Mouse (Mus musculus): ENCODE measurements around the gene Amotl2. TPM values are rescaled to one million over a fixed set of nuclear protein-coding genes. Genes with fewer than 3 reads are reported as not detected.

Amotl2 gene
- polyA plus RNA-seq, 1 experiment from 2014 or later: 77.7 TPM

DNA sequence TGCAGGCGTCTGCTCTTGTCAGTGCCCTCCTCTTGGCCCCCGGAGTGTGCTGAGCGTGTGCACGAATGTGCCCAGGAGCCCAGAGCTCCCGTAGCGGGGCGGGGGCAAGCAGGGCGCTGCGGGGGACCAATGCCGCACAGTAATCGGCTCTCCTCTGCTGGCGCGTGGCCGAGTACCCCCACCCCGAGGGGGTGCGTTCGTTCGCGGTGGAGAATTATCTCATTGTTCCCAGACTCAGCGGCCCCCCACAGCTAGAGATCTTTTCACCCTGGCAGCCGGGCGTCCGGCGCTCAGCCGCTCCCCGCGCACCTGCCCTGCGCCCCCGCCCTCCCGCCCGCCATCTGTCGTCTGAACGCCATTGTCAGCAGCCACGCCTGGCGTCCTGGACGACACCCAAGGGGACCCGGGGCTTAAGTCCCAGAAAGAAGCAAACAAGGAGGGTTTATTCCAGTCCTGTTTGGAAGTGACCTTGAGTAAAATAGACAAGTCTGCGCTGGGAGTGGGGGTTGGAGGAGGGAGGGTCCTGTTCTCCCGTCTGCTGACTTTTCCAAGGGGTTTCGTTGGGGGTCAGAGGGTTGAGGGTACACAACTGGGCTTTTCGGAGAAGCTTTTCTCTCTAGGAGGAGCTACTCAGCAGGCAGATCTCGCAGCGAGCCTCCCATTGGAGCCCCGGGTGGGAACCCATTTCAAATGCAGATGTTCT lies 26.4 kb upstream of the Amotl2 start:
- H3K9me3 ChIP-seq (ENCODE audit: control insufficient read depth, low read length): no peaks in the 10 kb centered on the region
- H3K4me2 ChIP-seq (ENCODE audit: low read length): peak overlapping the region; percentile 78
- peak; percentile 90 for ATAC-seq (ENCODE audit: low FRiP score, low TSS enrichment)
- H3K27me3 ChIP-seq (ENCODE audit: control insufficient read depth, insufficient read depth, low read length): no peaks in the 10 kb centered on the region
- H3K9ac ChIP-seq (replicated peaks; ENCODE audit: low read length): peak overlapping the region; percentile 74
- peak; percentile 92 for DNase-seq
- H3K4me3 ChIP-seq (replicated peaks; ENCODE audit: low read depth, low read length): peak overlapping the region; percentile 47
- H3K4me1 ChIP-seq (ENCODE audit: control insufficient read depth, insufficient read depth, low read length): peaks cover 29% of the 10 kb centered on the region
- no peaks in the 10 kb centered on the region for H3K36me3 ChIP-seq (ENCODE audit: control insufficient read depth, insufficient read depth, low read length)
- peak overlapping the region; percentile 98 for H3K27ac ChIP-seq (replicated peaks; ENCODE audit: low read depth, low read length)
- 0% methylated on average over 44 of the region's 44 CpGs for WGBS

DNA sequence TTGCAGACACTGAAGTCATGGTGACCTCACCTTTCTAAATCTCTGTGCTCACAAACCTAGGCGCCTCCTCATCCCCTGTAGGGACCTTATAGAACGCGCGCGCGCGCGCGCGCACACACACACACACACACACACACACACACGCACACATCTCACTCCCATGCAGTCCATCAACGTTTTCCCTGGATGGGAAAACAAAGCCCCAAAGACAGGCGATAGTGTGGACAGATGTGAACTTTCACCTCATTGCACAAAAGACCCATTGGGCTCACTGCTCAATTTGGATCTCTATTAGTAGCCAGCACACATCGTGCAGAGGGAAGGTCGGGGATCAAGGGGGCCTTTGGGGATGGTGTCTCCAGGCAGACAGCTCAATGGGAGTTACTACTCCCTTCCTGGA lies 25.6 kb upstream of the Amotl2 start:
- Histone ChIP-seq H3K27me3 (ENCODE audit: control insufficient read depth, insufficient read depth, low read length) (no peaks in the 10 kb centered on the region), H3K27ac (replicated peaks; ENCODE audit: low read depth, low read length) (peak overlapping the region; percentile 98), H3K36me3 (ENCODE audit: control insufficient read depth, insufficient read depth, low read length) (no peaks in the 10 kb centered on the region), H3K9ac (replicated peaks; ENCODE audit: low read length) (peak overlapping the region; percentile 74), H3K4me2 (ENCODE audit: low read length) (peak overlapping the region; percentile 78), H3K4me3 (replicated peaks; ENCODE audit: low read depth, low read length) (peak overlapping the region; percentile 47), H3K4me1 (ENCODE audit: control insufficient read depth, insufficient read depth, low read length) (peaks cover 29% of the 10 kb centered on the region), H3K9me3 (ENCODE audit: control insufficient read depth, low read length) (no peaks in the 10 kb centered on the region)
- DNase-seq (peak; percentile 70), ATAC-seq (ENCODE audit: low FRiP score, low TSS enrichment) (no peak)
- WGBS: 2% methylated on average over 15 of the region's 15 CpGs

DNA sequence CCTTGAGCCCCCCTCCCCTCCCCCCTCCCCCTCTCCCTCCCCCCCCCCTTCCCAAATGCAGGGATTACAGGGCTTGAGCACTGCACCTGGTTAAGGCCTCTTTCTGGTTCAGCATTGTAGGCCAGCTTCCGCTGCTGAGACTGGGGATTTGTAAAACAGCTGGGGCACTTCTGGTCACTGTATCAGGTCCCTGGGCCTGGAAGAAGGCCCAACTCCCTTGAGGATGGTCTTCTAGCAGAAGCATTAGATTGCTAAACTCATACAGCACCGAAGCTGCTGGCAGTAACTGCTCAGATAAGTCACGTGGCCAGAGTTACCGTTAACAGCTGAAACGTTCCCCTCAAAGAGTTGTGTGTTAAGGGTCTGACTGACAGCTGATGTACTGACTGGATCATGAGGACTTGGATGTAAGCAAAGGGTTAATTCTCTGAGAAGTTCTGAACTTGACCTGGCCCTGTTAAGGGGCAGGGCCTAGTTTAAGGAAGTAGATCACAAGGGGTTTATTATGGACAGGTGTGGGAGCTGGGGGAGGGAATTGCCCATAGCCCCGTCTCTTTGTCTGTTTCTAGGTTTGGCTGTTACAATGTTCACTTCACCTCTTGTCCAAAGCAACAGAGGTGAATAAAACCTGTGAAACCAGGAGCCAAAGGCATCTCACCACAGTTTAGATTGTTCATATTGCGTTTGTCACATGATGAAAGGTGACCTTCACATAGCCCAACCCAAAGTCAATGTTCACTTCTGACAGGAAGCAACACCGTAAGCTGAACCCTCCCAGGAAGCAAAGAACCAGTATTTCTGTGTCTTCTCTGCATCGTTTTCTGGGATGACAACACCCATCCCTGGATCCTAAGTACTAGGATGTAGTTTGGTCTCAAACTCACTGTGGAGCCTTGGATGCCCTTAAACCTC lies 23.7 kb upstream of the Amotl2 start:
- Histone ChIP-seq H3K4me3 (replicated peaks; ENCODE audit: low read depth, low read length) (no peak overlapping the region), H3K27me3 (ENCODE audit: control insufficient read depth, insufficient read depth, low read length) (no peaks in the 10 kb centered on the region), H3K27ac (replicated peaks; ENCODE audit: low read depth, low read length) (no peak overlapping the region), H3K9ac (replicated peaks; ENCODE audit: low read length) (no peak overlapping the region), H3K36me3 (ENCODE audit: control insufficient read depth, insufficient read depth, low read length) (no peaks in the 10 kb centered on the region), H3K9me3 (ENCODE audit: control insufficient read depth, low read length) (no peaks in the 10 kb centered on the region), H3K4me2 (ENCODE audit: low read length) (no peak overlapping the region), H3K4me1 (ENCODE audit: control insufficient read depth, insufficient read depth, low read length) (peaks cover 27% of the 10 kb centered on the region)
- ATAC-seq (ENCODE audit: low FRiP score, low TSS enrichment) (no peak), DNase-seq (peak; percentile 51)
- 49% methylated on average over 9 of the region's 9 CpGs for WGBS

DNA sequence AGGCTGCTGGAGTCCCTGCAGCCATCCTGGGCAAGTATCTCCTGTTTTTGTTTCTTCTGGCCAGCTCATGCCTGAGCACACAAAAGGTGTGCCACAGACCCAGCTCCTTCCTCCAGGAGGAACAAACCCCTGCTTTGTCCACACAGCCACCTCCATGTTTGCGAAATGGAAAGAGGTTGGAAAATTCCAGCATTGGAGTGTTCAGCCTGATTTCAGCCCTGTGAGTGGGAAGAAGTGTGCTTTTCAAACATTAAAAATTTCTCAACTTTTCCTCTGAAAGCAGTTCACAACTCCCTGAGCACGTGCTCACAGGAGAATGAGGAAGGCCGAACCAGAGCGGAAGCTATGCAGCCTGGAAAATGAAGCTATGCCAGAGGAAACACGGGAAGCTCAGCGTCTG lies 15.4 kb upstream of the Amotl2 start:
- Histone ChIP-seq H3K27me3 (ENCODE audit: control insufficient read depth, insufficient read depth, low read length) (no peaks in the 10 kb centered on the region), H3K36me3 (ENCODE audit: control insufficient read depth, insufficient read depth, low read length) (no peaks in the 10 kb centered on the region), H3K9ac (replicated peaks; ENCODE audit: low read length) (no peak overlapping the region), H3K9me3 (ENCODE audit: control insufficient read depth, low read length) (no peaks in the 10 kb centered on the region), H3K27ac (replicated peaks; ENCODE audit: low read depth, low read length) (no peak overlapping the region), H3K4me2 (ENCODE audit: low read length) (no peak overlapping the region), H3K4me3 (replicated peaks; ENCODE audit: low read depth, low read length) (no peak overlapping the region), H3K4me1 (ENCODE audit: control insufficient read depth, insufficient read depth, low read length) (no peaks in the 10 kb centered on the region)
- ATAC-seq (ENCODE audit: low FRiP score, low TSS enrichment) (no peak), DNase-seq (no peak)
- 95% methylated on average over 6 of the region's 6 CpGs for WGBS

DNA sequence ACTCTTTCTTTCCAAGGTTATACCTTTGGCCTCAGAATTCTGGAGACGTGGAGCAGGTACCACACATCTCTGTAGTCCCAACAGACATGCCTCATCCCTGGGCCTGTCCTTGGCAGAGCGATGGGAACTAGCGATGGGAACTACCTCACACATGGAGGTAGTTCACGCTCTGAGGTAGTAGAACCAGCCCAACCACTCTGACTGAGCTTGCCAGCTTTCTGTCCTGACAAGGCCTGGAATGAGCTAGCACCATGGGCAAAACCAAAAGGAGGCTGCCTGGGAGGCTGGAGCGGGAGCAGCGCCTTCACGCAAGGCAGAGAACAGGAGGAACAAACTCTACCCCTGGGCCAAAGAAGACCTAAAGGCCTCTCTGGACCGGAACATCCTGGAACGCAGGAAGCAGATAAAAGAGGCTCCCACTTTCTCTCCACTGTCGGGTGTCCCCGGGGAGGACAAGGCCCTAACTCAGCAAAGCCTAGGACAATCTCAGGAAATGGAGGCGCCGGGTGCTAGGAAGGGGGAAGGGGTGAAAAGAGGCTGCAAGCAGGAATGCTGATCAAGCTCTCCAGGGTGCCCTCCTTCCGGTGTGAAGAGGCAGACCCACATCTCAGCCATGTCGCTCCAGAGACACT lies 6.9 kb upstream of the Amotl2 start:
- H3K27me3 ChIP-seq (ENCODE audit: control insufficient read depth, insufficient read depth, low read length): no peaks in the 10 kb centered on the region
- 76% methylated on average over 15 of the region's 15 CpGs for WGBS
- no peak overlapping the region for H3K9ac ChIP-seq (replicated peaks; ENCODE audit: low read length)
- H3K27ac ChIP-seq (replicated peaks; ENCODE audit: low read depth, low read length): no peak overlapping the region
- no peak overlapping the region for H3K4me3 ChIP-seq (replicated peaks; ENCODE audit: low read depth, low read length)
- H3K36me3 ChIP-seq (ENCODE audit: control insufficient read depth, insufficient read depth, low read length): no peaks in the 10 kb centered on the region
- DNase-seq: no peak
- no peak for ATAC-seq (ENCODE audit: low FRiP score, low TSS enrichment)
- H3K4me2 ChIP-seq (ENCODE audit: low read length): no peak overlapping the region
- H3K4me1 ChIP-seq (ENCODE audit: control insufficient read depth, insufficient read depth, low read length): no peaks in the 10 kb centered on the region
- no peaks in the 10 kb centered on the region for H3K9me3 ChIP-seq (ENCODE audit: control insufficient read depth, low read length)

DNA sequence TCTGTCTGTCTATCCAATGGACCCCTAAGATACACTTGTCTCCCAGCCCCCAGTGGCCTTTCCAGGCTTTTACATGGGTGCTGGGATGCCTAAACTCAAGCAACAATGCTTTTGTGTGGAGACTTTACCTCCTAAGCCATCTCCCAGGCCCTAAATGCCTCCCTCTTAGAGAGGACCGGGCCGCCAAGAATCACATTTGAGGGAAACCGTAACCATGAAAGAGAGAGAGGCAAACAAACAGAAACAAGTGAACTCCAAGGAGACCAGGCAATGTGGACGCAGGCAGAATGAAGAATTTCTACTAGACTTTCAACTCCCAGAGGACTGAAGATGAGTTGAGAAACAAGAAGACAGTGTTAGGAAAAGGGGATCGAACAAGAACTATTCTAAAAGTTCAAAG lies 6.0 kb upstream of the Amotl2 start:
- Histone ChIP-seq H3K9ac (replicated peaks; ENCODE audit: low read length) (no peak overlapping the region), H3K4me2 (ENCODE audit: low read length) (no peak overlapping the region), H3K27ac (replicated peaks; ENCODE audit: low read depth, low read length) (no peak overlapping the region), H3K9me3 (ENCODE audit: control insufficient read depth, low read length) (no peaks in the 10 kb centered on the region), H3K4me3 (replicated peaks; ENCODE audit: low read depth, low read length) (no peak overlapping the region), H3K27me3 (ENCODE audit: control insufficient read depth, insufficient read depth, low read length) (no peaks in the 10 kb centered on the region), H3K36me3 (ENCODE audit: control insufficient read depth, insufficient read depth, low read length) (no peaks in the 10 kb centered on the region), H3K4me1 (ENCODE audit: control insufficient read depth, insufficient read depth, low read length) (peaks cover 8% of the 10 kb centered on the region)
- DNase-seq: no peak
- ATAC-seq (ENCODE audit: low FRiP score, low TSS enrichment): no peak
- 71% methylated on average over 5 of the region's 5 CpGs for WGBS

DNA sequence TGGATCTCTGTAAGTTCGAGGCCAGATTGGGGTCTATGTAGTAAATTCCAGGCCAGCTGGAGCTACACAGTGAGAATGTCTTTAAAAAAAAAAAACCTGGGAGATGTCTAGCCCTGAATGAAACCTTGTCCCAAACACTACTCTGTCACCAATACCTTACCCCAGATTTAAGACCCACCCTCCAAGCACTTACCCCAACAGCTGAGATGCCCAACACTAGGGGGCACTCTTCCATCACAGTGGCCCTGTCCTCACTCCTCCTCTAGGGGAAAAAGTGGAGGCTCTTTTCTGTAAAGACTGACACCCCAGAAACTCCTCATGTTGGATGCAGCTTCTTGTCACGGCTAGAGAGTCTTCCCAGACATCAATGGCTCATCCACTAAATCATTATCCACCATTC lies 2.7 kb upstream of the Amotl2 start:
- H3K9me3 ChIP-seq (ENCODE audit: control insufficient read depth, low read length): no peaks in the 10 kb centered on the region
- H3K4me3 ChIP-seq (replicated peaks; ENCODE audit: low read depth, low read length): no peak overlapping the region
- 73% methylated on average over 2 of the region's 2 CpGs for WGBS
- H3K27ac ChIP-seq (replicated peaks; ENCODE audit: low read depth, low read length): no peak overlapping the region
- peaks cover 14% of the 10 kb centered on the region for H3K4me1 ChIP-seq (ENCODE audit: control insufficient read depth, insufficient read depth, low read length)
- H3K27me3 ChIP-seq (ENCODE audit: control insufficient read depth, insufficient read depth, low read length): no peaks in the 10 kb centered on the region
- H3K4me2 ChIP-seq (ENCODE audit: low read length): no peak overlapping the region
- ATAC-seq (ENCODE audit: low FRiP score, low TSS enrichment) (no peak), DNase-seq (peak; percentile 38)
- no peak overlapping the region for H3K9ac ChIP-seq (replicated peaks; ENCODE audit: low read length)
- H3K36me3 ChIP-seq (ENCODE audit: control insufficient read depth, insufficient read depth, low read length): no peaks in the 10 kb centered on the region

DNA sequence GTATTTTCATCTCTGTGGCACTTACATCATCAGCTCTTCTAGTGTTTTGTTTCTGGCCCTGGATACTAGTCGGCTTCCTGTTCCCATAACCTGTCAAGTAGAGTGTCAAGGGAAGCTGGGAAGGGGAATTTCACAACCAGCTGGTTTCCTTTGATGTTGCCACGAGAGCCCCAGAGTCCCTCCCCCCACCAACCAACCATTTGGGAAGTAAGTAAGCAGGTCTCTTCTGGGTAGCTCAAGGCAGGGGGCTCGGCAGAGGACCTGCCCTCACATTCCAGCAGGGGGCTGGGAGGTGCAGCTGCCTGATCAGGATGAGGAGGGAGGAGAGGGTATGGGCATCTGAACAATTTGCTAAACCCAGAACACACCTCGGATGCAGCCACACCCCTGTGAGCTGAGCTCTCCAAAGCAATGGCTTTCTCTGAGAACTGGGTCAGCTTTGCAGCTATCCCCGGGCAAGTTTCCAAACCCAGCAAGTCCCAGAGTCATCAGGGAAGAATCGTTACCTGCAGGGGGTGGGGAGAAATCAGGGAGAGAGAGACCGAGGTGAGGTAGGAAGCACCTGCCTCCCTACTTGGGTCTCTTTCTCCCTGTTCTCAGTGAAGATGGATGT lies 1.5 kb upstream of the Amotl2 start:
- H3K27ac ChIP-seq (replicated peaks; ENCODE audit: low read depth, low read length): no peak overlapping the region

More for the DNA sequence above, 1.5 kb upstream of the Amotl2 start:
- DNase-seq (peak; percentile 20), ATAC-seq (ENCODE audit: low FRiP score, low TSS enrichment) (no peak)
- Histone ChIP-seq H3K4me3 (replicated peaks; ENCODE audit: low read depth, low read length) (no peak overlapping the region), H3K4me1 (ENCODE audit: control insufficient read depth, insufficient read depth, low read length) (peaks cover 18% of the 10 kb centered on the region), H3K9me3 (ENCODE audit: control insufficient read depth, low read length) (no peaks in the 10 kb centered on the region), H3K36me3 (ENCODE audit: control insufficient read depth, insufficient read depth, low read length) (peaks cover 3% of the 10 kb centered on the region), H3K27me3 (ENCODE audit: control insufficient read depth, insufficient read depth, low read length) (no peaks in the 10 kb centered on the region), H3K9ac (replicated peaks; ENCODE audit: low read length) (no peak overlapping the region), H3K4me2 (ENCODE audit: low read length) (no peak overlapping the region)
- WGBS: 12% methylated on average over 7 of the region's 7 CpGs
